Mouse (Mus musculus) spleen, adult 2 months (tissue): ENCODE measurements around the gene Rasgef1b.

Experiments
- CTCF ChIP-seq: fragments of 200-500 bp; IDR thresholded peaks from 2 replicates; pipeline ENCODE4 v1.5.1; 2011; ENCODE audit warnings: mild to moderate bottlenecking, inconsistent platforms; ENCODE audit not compliant: insufficient read depth, insufficient read length, insufficient replicate concordance; ENCODE audit errors: extremely low read depth
- POLR2A ChIP-seq: fragments of 200-500 bp; IDR thresholded peaks from 2 replicates; pipeline ENCODE4 v1.6.1; 2011; ENCODE audit warnings: low read depth, low read length, inconsistent platforms

DNA sequence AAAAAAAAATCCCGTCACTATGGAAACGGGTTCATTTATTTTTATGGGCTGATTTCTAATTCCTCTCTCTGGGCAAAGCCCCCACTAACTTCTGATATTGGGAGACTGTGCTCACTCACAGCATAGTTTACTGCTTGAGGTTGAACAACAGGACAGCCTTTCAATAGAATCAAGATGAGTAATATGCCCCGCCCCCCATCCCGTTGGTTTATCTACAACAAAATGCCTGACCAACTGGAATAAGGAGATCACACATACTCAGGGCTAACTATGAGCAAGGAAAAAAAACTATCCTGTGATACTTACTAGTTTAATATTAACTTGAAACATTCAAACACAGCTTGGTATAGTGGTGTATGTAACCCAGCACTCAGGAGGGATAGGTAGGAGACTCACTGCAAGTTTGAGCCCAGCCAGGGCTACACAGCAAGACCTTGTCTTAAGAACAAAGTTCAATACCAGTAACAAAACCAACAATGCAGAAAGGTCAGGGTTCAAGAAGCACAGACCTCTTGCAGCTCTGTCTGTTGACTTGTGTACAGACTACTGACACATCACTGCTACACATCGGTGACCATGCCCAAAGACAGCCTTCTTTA lies 330.3 kb downstream of the Rasgef1b start:
- TF ChIP-seq POLR2A (no peak), CTCF (no peak)
